Mouse (Mus musculus): ENCODE data around the gene Cryaa.

DNA sequence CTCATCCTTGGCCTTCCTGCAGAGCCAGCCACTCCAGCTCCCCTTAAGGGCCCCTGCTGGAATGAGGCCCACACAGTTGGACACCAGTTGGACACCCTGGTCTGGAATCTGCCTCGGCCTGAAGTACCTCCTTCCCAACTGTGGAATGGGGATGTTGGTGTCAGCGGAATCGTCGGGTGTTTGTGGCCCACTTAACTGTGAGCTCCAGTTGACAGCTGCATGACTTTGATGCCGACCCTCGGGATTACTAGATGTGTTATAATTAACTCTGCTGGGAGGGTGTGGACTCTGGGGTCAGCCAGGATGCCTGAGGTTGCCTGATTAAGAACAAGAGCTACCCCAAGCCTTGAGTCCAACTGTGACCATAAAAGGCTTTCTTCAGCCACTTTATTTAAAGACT is 53.4 kb downstream of the Cryaa start:
- TF ChIP-seq CTCF (IDR thresholded peaks at IDR 0.05; ENCODE audit: low read depth, low read length) = no peak
- no peak for TF ChIP-seq GATA2 (IDR thresholded peaks at IDR 0.05; ENCODE audit: borderline replicate concordance, low read depth, low read length)
- TF ChIP-seq GATA1 (IDR thresholded peaks at IDR 0.05; ENCODE audit: borderline replicate concordance, low read length) = no peak

Measured in G1E (cell line).